Mouse (Mus musculus): ENCODE results near the gene Pdxp.
A peak's percentile ranks its signal among the peaks of the same experiment; 100 is the strongest.

Pdxp gene

DNA sequence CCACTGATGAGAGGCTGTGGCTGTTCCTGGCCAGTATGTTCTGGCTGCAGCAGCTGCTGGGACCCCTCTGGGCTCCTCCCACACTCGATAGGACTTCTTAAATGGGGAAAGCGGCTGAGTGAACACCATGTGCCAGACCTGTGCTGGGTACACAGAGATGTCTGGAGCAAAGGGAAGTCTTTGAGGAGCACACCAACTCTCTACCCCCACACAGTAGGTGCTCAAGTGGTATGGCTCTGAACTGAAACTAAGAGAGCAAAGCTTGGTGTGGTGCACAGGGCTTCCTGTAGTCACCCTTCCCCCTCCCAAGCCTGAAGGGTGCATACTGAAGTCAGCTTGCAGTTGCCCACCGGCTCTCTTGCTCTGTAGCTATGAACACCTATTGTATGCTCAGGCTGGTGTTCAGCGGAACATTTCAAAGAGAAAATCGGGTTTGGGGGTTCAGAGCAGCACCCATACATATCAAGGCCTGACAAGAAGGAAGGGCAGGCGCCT lies 15.2 kb upstream of the Pdxp start:
- no peak for ATAC-seq (ENCODE audit: insufficient number of reproducible peaks, low FRiP score, low TSS enrichment)

DNA sequence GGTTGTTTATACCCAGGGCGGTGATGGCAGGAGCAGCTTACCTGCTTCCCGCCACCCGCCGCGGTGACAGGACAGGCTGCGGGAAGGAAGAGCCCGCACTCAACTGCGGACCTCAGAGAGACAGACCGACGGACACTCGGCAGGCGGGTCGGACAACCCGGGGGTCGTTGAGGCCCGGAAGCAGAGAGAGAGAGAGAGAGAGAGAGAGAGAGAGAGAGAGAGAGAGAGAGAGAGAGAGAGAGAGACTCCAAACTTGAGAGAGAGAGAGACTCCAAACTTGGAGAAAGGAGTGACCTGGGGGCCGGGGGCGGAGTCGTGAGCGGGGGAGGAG lies 14.3 kb upstream of the Pdxp start, which contains the start of gene Gm49510:
TSS of gene Gm49510 (plus strand) at position 259 of the 331 bp plus-strand sequence.
- no peak for ATAC-seq (ENCODE audit: insufficient number of reproducible peaks, low FRiP score, low TSS enrichment)

GRCm38 (mm10) chr15:78899740-78900584 lies 13.8 kb upstream of the Pdxp start, which contains the start of gene Sh3bp1:
Gene Sh3bp1, plus strand, starts transcription at chr15:78899768.
- ATAC-seq (ENCODE audit: insufficient number of reproducible peaks, low FRiP score, low TSS enrichment), result no peak

DNA sequence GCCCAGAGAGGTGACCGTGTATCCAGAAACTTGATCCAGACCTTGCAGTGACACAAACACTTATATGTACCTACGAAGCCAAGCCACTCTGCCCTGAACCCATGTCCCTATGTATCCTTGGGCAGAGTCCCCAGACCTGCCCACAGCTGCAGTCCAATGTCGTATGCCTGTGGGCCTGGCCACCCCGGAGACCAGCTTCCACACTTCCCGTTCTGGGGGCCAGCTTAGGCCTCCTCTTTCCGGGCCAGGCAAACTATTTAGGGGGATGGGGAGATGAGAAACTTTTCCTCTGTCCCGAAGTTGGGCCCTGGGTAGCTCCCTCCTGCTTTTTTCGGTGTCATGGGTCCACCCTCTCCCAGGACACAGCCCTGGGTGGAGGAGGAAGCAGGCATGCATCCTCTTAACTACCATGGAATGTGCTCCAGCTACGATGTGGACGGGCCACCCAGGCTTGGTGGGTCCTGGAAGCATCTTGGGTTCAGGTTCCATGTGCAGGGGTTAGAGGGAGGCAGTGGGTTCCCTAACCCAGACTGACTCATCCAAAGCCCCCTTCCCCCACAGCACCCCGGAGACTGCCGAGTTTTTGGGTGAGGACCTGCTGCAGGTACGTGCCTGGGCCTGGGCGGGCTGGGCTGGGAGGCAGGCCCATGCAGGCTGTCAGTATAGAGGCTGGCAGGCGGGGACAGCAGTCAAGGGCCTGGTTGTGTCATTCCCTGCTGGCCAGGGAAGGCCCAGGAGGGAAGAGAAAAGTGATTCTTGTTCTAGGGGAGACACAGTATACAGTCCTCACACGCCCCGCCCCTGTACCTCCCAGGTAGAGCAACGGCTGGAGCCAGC lies 12.9 kb upstream of the Pdxp start:
- ATAC-seq (ENCODE audit: insufficient number of reproducible peaks, low FRiP score, low TSS enrichment), result no peak

- no peak for ATAC-seq (ENCODE audit: insufficient number of reproducible peaks, low FRiP score, low TSS enrichment)
Measured at GRCm38 (mm10) chr15:78901422-78901789, 12.3 kb upstream of the Pdxp start.

DNA sequence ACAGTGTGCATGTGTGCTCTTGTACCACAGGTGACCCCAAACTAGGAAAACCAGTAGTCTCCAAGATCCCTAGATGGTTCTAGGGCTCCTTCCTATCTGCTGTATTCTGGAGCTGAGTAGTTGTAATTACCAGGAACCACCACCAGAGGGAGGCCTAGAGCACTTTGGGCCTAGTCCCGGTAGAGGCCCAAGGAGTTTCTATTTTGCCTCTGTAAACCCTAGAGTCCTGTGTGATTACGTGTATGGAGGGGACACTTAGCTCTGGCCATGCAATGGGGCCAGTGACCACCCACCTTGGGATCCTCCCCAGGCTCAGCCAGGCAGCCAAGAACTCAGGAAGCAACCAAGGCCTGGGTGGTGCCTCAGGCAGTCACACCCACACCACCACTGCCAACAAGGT lies 10.5 kb upstream of the Pdxp start:
- 0 out of 2 replicates have a peak, but pooled peaks have one; percentile 22 for ATAC-seq (ENCODE audit: insufficient number of reproducible peaks, low FRiP score, low TSS enrichment)

GRCm38 (mm10) chr15:78908399-78908798 lies 5.3 kb upstream of the Pdxp start:
- ATAC-seq (ENCODE audit: insufficient number of reproducible peaks, low FRiP score, low TSS enrichment), result no peak

GRCm38 (mm10) chr15:78908982-78909381 lies 4.7 kb upstream of the Pdxp start:
- ATAC-seq (ENCODE audit: insufficient number of reproducible peaks, low FRiP score, low TSS enrichment), result no peak

DNA sequence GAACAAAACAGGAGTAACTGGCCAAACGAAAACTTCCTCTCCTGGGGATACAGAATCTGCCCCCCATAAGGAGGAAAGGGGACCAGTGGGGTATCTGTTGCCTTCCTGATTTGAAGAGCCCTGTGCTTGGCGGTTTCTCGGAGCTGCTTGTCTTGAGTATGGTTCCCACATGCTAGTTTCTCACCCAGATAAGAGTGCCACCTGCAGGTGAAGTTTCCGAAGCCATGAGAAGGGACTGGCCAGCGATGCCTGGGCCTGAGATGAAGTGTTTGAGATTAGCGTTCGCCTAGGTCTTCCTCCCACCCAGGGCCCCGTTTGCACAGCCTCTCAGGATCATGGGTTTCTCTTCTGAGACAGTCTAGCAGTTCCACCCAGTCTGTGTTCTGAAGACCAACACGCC lies 1.7 kb upstream of the Pdxp start:
- ATAC-seq (ENCODE audit: insufficient number of reproducible peaks, low FRiP score, low TSS enrichment), result no peak

DNA sequence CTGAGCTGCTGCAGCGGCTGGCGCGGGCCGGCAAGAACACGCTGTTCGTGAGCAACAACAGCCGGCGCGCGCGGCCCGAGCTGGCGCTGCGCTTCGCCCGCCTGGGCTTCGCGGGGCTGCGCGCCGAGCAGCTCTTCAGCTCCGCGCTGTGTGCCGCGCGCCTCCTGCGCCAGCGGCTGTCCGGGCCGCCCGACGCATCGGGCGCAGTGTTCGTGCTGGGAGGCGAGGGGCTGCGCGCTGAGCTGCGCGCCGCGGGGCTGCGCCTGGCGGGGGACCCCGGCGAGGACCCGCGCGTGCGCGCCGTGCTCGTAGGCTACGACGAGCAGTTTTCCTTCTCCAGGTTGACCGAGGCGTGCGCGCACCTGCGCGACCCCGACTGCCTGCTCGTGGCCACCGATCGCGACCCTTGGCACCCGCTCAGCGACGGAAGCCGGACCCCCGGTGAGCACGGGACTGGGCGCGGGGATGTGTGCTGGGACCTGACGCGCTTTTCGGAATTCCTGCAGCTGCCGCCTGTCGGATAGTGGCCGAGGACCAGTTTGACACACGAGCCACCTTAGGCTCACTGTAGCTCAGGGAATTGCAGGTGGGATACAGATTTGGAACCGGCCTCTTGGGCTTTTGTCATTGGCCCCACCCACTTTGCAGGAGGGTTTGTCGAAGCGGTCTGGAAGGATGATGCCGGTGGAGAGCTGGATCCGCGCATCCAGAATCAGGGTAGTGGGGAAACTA lies 538 bp downstream of the Pdxp start:
- peak; percentile 17; the same call in 1 of the 2 replicates for ATAC-seq (ENCODE audit: insufficient number of reproducible peaks, low FRiP score, low TSS enrichment)

DNA sequence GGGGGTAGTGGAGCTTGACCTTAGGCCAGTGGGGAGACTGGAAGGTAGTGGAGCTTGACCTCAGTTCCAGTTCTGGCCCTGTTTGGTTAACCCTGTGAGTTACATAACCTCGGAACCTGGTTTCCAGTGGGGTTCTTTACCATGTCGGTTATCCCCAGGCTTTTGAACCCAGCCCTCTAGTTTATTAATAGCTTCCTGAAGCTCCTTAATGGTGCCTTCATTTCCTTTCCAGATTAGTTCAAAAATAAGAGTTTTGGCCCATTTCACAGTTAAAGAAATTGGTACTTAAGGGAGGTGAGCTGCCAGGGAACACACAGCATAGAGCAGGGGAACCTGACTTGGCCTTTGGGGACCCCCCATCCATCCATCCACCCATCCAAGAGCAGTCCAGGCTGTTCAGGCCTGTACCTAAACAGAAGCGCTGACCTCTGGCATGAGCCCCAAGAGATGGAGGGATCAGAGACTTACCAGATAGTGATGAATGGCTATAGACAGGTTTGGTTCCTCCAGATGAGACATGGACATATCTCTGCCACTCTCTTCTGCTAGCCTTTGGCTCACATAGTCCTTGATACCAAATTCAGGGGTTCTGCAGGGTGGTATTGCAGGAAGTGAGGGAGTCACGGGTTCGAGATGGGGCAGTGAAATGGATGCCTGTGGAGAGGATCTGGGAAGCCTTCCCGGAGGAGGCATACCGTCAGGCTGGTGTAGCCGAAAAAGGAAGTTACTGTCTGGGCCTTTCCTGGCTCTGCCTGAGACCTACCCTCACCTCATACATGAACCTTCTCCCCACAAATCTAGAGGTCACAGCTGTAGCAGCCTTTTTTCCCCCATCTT lies 1.3 kb downstream of the Pdxp start:
- no peak for ATAC-seq (ENCODE audit: insufficient number of reproducible peaks, low FRiP score, low TSS enrichment)

GRCm38 (mm10) chr15:78915660-78916017 lies 1.9 kb downstream of the Pdxp start:
- 0 out of 2 replicates have a peak, but pooled peaks have one; percentile 18 for ATAC-seq (ENCODE audit: insufficient number of reproducible peaks, low FRiP score, low TSS enrichment)

GRCm38 (mm10) chr15:78916052-78916826 lies 2.5 kb downstream of the Pdxp start:
- ATAC-seq (ENCODE audit: insufficient number of reproducible peaks, low FRiP score, low TSS enrichment), result no peak

GRCm38 (mm10) chr15:78918126-78918525 lies 4.4 kb downstream of the Pdxp start:
- ATAC-seq (ENCODE audit: insufficient number of reproducible peaks, low FRiP score, low TSS enrichment), result no peak

DNA sequence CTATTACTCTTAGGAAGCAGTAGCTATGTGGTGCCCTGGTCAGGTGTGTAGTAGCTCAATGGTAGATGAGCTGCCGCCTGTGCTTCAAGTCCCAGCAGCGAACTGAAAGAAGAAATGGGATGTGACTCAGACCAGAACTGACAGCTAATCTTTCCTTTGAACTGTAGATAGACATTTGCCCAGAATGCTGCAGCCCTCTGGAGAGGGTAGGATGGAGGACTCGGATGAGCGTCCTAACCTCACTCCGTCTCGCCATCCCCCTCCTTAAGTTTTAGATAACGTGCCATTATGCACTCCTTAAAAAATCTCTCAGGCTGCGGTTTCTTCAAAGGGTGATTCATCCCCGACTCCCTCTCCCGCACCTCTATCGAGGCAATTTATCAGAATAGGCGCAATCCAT lies 6.2 kb downstream of the Pdxp start:
- no peak for ATAC-seq (ENCODE audit: insufficient number of reproducible peaks, low FRiP score, low TSS enrichment)

DNA sequence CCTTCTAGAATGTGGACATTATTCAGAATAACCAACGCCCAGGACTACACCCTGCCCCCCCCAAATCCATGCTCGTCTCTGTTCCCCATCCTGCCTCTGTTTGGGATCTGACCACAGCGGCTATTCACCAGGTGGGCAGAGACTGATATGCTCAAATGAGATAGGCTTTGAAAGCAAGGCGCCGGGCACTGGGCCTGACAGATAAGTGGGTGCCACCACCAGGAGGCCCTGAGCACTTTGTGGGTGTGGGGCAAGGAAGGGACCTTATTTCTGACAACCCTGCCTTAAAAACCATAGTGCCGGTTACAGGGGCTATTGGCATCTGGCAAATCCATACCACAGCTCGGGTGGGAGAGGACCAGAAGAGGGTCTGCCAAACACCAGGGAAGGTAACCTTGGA lies 9.0 kb downstream of the Pdxp start:
- ATAC-seq (ENCODE audit: insufficient number of reproducible peaks, low FRiP score, low TSS enrichment), result no peak

DNA sequence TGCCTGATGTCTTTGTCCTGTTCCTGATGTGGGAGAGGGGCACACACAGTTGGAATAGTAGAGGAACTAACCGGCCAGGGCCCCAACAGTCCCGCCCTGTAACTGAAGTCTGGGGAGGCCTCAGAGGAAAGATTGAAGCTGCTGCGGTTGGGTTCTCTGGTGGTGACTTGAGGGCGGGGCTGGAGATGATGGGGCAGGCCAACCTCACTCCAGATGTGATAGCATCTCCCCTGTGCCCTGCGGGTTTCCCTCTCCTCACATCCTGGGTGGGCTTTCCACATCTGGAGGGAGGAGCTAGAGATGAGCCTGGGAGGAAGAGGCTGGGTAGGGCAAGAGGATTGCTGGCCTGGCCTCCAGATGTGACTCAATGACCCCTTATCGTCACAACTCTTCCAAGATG lies 9.9 kb downstream of the Pdxp start:
- ATAC-seq (ENCODE audit: insufficient number of reproducible peaks, low FRiP score, low TSS enrichment), result no peak

DNA sequence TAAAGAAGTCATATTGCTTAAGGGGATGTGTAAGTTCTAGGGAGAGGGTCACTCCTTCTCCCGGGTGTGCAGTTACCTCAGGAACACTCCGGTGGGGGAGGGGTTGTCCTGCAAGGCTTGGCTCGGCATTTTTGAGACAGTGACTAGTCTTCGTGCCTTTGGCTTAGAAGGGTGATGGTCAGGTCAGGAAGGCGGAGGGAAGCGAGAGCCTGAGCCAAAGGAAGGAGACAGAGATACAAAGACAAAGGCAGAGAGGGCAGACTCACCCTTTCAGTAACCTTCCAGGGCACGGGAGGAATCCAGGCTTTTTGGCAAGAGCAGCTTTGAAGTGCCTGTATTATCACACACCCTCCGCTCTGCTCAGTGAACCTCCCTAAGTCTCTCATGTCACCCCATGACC lies 11.4 kb downstream of the Pdxp start:
- no peak for ATAC-seq (ENCODE audit: insufficient number of reproducible peaks, low FRiP score, low TSS enrichment)

Data from cerebellum, adult (tissue).